Mouse (Mus musculus): Measurements from ENCODE around the gene Kcna2.

DNA sequence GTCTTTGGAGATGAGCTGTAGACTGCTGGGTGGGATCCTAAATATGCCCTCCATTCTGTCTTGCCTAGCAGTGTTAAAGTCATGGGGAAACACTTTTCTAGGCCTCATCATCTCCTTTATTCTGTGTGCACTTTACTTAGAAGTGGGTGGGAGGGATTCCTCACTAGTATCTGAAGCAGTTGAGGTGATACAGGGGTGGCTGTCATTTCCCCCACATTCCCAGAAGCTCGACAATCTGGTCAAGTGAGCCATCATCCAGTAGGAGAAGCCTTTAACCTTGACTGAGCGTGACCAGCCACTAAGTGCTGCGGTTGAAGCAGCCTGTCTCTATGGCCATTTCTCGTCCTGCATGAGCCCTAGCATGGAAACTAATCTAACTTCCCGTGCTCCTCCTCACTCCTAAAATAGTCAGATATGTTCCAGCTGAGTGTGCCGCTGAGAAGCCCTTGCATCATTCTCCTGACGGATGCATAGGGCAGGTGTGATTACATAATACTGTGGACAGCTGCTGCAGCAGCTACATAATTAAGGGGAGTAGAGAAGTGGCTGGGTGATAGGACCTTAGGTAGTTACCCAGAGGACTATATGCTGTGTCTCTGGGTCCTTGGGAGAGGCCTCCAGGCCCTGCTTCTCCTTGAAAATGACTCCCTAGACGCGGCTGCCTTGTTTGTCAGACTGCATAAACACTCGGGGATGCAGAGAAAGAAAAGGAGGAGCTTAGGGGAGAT, 12.2 kb downstream of the Kcna2 start:
- TF ChIP-seq E2F4 (IDR thresholded peaks at IDR 0.05; ENCODE audit: insufficient replicate concordance, low read depth, low read length), result no peak
- TF ChIP-seq EP300 (IDR thresholded peaks at IDR 0.05; ENCODE audit: low read length), result no peak
- TF ChIP-seq CTCF (conservative IDR thresholded peaks at IDR 0.05 in 1 of 2, IDR thresholded peaks at IDR 0.05 in 1 of 2; ENCODE audit: low read depth in 2 of 2, low read length in 2 of 2), result no peak
- no peak for TF ChIP-seq ZKSCAN1 (IDR thresholded peaks at IDR 0.05; ENCODE audit: borderline replicate concordance, low read depth, low read length)
- TF ChIP-seq HCFC1 (IDR thresholded peaks at IDR 0.05; ENCODE audit: low read depth, low read length), result no peak
- TF ChIP-seq POLR2A (IDR thresholded peaks at IDR 0.05; ENCODE audit: low read depth, low read length), result no peak
- no peak for TF ChIP-seq ZC3H11A (IDR thresholded peaks at IDR 0.05; ENCODE audit: low read depth, low read length)
- no peak for TF ChIP-seq KAT2A (IDR thresholded peaks at IDR 0.05; ENCODE audit: insufficient replicate concordance, low read length)
- no peak for TF ChIP-seq NELFE (IDR thresholded peaks at IDR 0.05; ENCODE audit: low read depth, low read length)
- no peak for TF ChIP-seq ZMIZ1 (IDR thresholded peaks at IDR 0.05; ENCODE audit: low read depth, low read length)

Measured in CH12.LX (cell line).